8 mouse cellular contexts compared by ENCODE assay signal in genomic region chr1:75693231-75693914, GRCm38 (mm10).
DNase-seq lines count a peak whose midpoint lies in the region; ATAC-seq lines count a peak whose summit lies in the region.

No protein-coding gene starts in this region.

- no peaks in the 10 kb centered on the region for H3K9me3 ChIP-seq in forebrain, embryonic 16.5 days (ENCODE audit: control insufficient read depth, low read length)
- no peaks in the 10 kb centered on the region for H3K9me3 ChIP-seq in midbrain, embryonic 14.5 days (ENCODE audit: control insufficient read depth, low read length)

- H3K36me3 ChIP-seq in forebrain, embryonic 16.5 days (ENCODE audit: control insufficient read depth, insufficient read depth), result no peaks in the 10 kb centered on the region
- H3K36me3 ChIP-seq in midbrain, embryonic 14.5 days (ENCODE audit: control insufficient read depth, insufficient read depth, low read length), result no peaks in the 10 kb centered on the region

- WGBS in forebrain, embryonic 16.5 days, result 10% methylated on average over 12 of the region's 12 CpGs
- WGBS in midbrain, embryonic 14.5 days, result 55% methylated on average over 12 of the region's 12 CpGs

- peak; percentile 63 for DNase-seq in left cerebral cortex, postnatal 4 days
- DNase-seq in left cerebral cortex, adult 11 months (ENCODE audit: low spot score), result no peak
- DNase-seq in cerebellum, postnatal 10 days, result peak; percentile 55 to 80
- peak; percentile 51 for DNase-seq in midbrain, embryonic 14.5 days
- DNase-seq in adrenal gland, adult 2 months, result no peak
- DNase-seq in frontal cortex, postnatal 14 days (ENCODE audit: low spot score in 2 of 2), result no peak
- DNase-seq in thymus, postnatal 36 days, result no peak

- no peak overlapping the region for H3K9ac ChIP-seq in forebrain, embryonic 16.5 days (replicated peaks; ENCODE audit: low read depth, low read length)
- no peak overlapping the region for H3K9ac ChIP-seq in midbrain, embryonic 14.5 days (replicated peaks; ENCODE audit: low read length)

- no peaks in the 10 kb centered on the region; the same call in none of the 2 replicates for H3K27me3 ChIP-seq in forebrain, embryonic 16.5 days (replicated peaks; ENCODE audit: control insufficient read depth, insufficient read depth, low read length)
- H3K27me3 ChIP-seq in midbrain, embryonic 14.5 days (ENCODE audit: control insufficient read depth, insufficient read depth, low read length), result no peaks in the 10 kb centered on the region

- H3K27ac ChIP-seq in forebrain, embryonic 16.5 days (ENCODE audit: low read length), result 0 out of 2 replicates have a peak overlapping the region, but pooled peaks have one; percentile 12
- no peak overlapping the region for H3K27ac ChIP-seq in midbrain, embryonic 14.5 days (replicated peaks; ENCODE audit: low read depth, low read length)

- H3K4me3 ChIP-seq in forebrain, embryonic 16.5 days (replicated peaks; ENCODE audit: low read length), result no peak overlapping the region
- no peak overlapping the region for H3K4me3 ChIP-seq in midbrain, embryonic 14.5 days (replicated peaks; ENCODE audit: low read depth, low read length)

- ATAC-seq in forebrain, embryonic 16.5 days, result peak; percentile 93
- no peak for ATAC-seq in midbrain, embryonic 14.5 days (ENCODE audit: low FRiP score, low TSS enrichment)

- intact Hi-C loops in left cerebral cortex, postnatal 4 days (cut with DNase I), result no loop called here

- peaks cover 11% of the 10 kb centered on the region for H3K4me1 ChIP-seq in forebrain, embryonic 16.5 days (replicated peaks; ENCODE audit: control insufficient read depth, insufficient read depth, low read length)
- H3K4me1 ChIP-seq in midbrain, embryonic 14.5 days (ENCODE audit: control insufficient read depth, insufficient read depth, low read length), result no peaks in the 10 kb centered on the region

- H3K4me2 ChIP-seq in forebrain, embryonic 16.5 days (ENCODE audit: low read length), result no peak overlapping the region
- H3K4me2 ChIP-seq in midbrain, embryonic 14.5 days (ENCODE audit: low read length), result no peak overlapping the region

Comparison
In these comparisons a context has a peak if more than half of its experiments do, and no peak if none do; other contexts are left out.
1. DNase-seq: peak in left cerebral cortex, postnatal 4 days (single experiment), cerebellum, postnatal 10 days (2 of 2) and midbrain, embryonic 14.5 days (single experiment); none in left cerebral cortex, adult 11 months (single experiment), adrenal gland, adult 2 months (single experiment), frontal cortex, postnatal 14 days (0 of 2) and thymus, postnatal 36 days (0 of 2).